Mouse (Mus musculus): ENCODE measurements around the gene Nxph4. TPM values are rescaled to one million over a fixed set of nuclear protein-coding genes. Genes with fewer than 3 reads are reported as not detected.

Gene Nxph4
- polyA plus RNA-seq, 1 experiment from 2014 or later = 5.4 TPM

GRCm38 (mm10) chr10:127477301-127477700, 57.1 kb downstream of the Nxph4 start:
- 89% methylated on average over 7 of the region's 7 CpGs for WGBS
- H3K9ac ChIP-seq = no peak overlapping the region

GRCm38 (mm10) chr10:127476541-127476940, 57.8 kb downstream of the Nxph4 start:
- Histone ChIP-seq H3K4me2 (no peak overlapping the region), H3K27me3 (replicated peaks) (no peaks in the 10 kb centered on the region), H3K9ac (no peak overlapping the region), H3K4me1 (peaks cover 3% of the 10 kb centered on the region; the same call in 1 of the 2 replicates), H3K36me3 (peaks cover 11% of the 10 kb centered on the region), H3K4me3 (replicated peaks) (no peak overlapping the region), H3K9me3 (no peaks in the 10 kb centered on the region), H3K27ac (no peak overlapping the region)
- ATAC-seq (ENCODE audit: insufficient read depth, low FRiP score, low read depth) = no peak
- 83% methylated on average over 3 of the region's 3 CpGs for WGBS

More at GRCm38 (mm10) chr10:127477301-127477700, 57.1 kb downstream of the Nxph4 start:
- H3K9me3 ChIP-seq = no peaks in the 10 kb centered on the region
- H3K4me3 ChIP-seq (replicated peaks) = no peak overlapping the region
- H3K4me2 ChIP-seq = no peak overlapping the region
- H3K4me1 ChIP-seq = no peaks in the 10 kb centered on the region
- H3K27ac ChIP-seq = no peak overlapping the region
- ATAC-seq (ENCODE audit: insufficient read depth, low FRiP score, low read depth) = no peak
- H3K27me3 ChIP-seq (replicated peaks) = no peaks in the 10 kb centered on the region
- H3K36me3 ChIP-seq = peaks cover 11% of the 10 kb centered on the region

Other genes starting within 250 kb of the Nxph4 start
- gene Mbd6, start 245.5 kb downstream of the Nxph4 start, polyA plus RNA-seq (2015; fragmentation: Nextera tagmentation; extraction: Ambion mirVana) = 18.6 and 19.4 TPM in 2 replicates
- gene Mars, start 222.8 kb downstream of the Nxph4 start, polyA plus RNA-seq (2015; fragmentation: Nextera tagmentation; extraction: Ambion mirVana) = 109 and 110 TPM in 2 replicates
- 5.6 and 6.3 TPM in 2 replicates for gene Arhgap9, start 212.6 kb downstream of the Nxph4 start, polyA plus RNA-seq (2015; fragmentation: Nextera tagmentation; extraction: Ambion mirVana)
- 9.1 and 10.1 TPM in 2 replicates for gene Gli1, start 192.6 kb downstream of the Nxph4 start, polyA plus RNA-seq (2015; fragmentation: Nextera tagmentation; extraction: Ambion mirVana)
- gene Inhbe, start 180.1 kb downstream of the Nxph4 start, polyA plus RNA-seq (2015; fragmentation: Nextera tagmentation; extraction: Ambion mirVana) = 0.05 TPM in 1 of 2 replicates, not detected in the other
- gene Inhbc, start 164.1 kb downstream of the Nxph4 start, polyA plus RNA-seq (2015; fragmentation: Nextera tagmentation; extraction: Ambion mirVana) = 0.27 TPM in 2 replicates
- gene R3hdm2, start 154.2 kb downstream of the Nxph4 start, polyA plus RNA-seq (2015; fragmentation: Nextera tagmentation; extraction: Ambion mirVana) = 26.5 and 34.1 TPM in 2 replicates
- gene Stac3, start 32.9 kb downstream of the Nxph4 start, polyA plus RNA-seq (2015; fragmentation: Nextera tagmentation; extraction: Ambion mirVana) = 0.92 and 1.7 TPM in 2 replicates
- gene Ndufa4l2, start 19.6 kb downstream of the Nxph4 start, polyA plus RNA-seq (2015; fragmentation: Nextera tagmentation; extraction: Ambion mirVana) = 92.8 and 117 TPM in 2 replicates
- gene Shmt2, start 12.1 kb downstream of the Nxph4 start, polyA plus RNA-seq (2015; fragmentation: Nextera tagmentation; extraction: Ambion mirVana) = 142 and 144 TPM in 2 replicates
- 77.0 and 87.0 TPM in 2 replicates for gene Lrp1, start 86.6 kb upstream of the Nxph4 start, polyA plus RNA-seq (2015; fragmentation: Nextera tagmentation; extraction: Ambion mirVana)
- 35.0 and 37.1 TPM in 2 replicates for gene Stat6, start 108.4 kb upstream of the Nxph4 start, polyA plus RNA-seq (2015; fragmentation: Nextera tagmentation; extraction: Ambion mirVana)
- gene Nemp1, start 132.3 kb upstream of the Nxph4 start, polyA plus RNA-seq (2015; fragmentation: Nextera tagmentation; extraction: Ambion mirVana) = 7.8 and 8.6 TPM in 2 replicates
- 10.8 and 13.3 TPM in 2 replicates for gene Nab2, start 134.0 kb upstream of the Nxph4 start, polyA plus RNA-seq (2015; fragmentation: Nextera tagmentation; extraction: Ambion mirVana)
- gene Myo1a, start 170.6 kb upstream of the Nxph4 start, polyA plus RNA-seq (2015; fragmentation: Nextera tagmentation; extraction: Ambion mirVana) = 15.3 and 17.1 TPM in 2 replicates
- gene Tac2, start 189.9 kb upstream of the Nxph4 start, polyA plus RNA-seq (2015; fragmentation: Nextera tagmentation; extraction: Ambion mirVana) = 2.7 and 4.4 TPM in 2 replicates
- gene Zbtb39, start 205.0 kb upstream of the Nxph4 start, polyA plus RNA-seq (2015; fragmentation: Nextera tagmentation; extraction: Ambion mirVana) = 2.5 and 3.0 TPM in 2 replicates
- 2.4 and 2.9 TPM in 2 replicates for gene Gpr182, start 217.2 kb upstream of the Nxph4 start, polyA plus RNA-seq (2015; fragmentation: Nextera tagmentation; extraction: Ambion mirVana)
- 0.03 TPM in 1 of 2 replicates, not detected in the other for gene Rdh1, start 225.2 kb upstream of the Nxph4 start, polyA plus RNA-seq (2015; fragmentation: Nextera tagmentation; extraction: Ambion mirVana)
- gene Rdh16f1, start 225.2 kb upstream of the Nxph4 start, polyA plus RNA-seq (2015; fragmentation: Nextera tagmentation; extraction: Ambion mirVana) = not detected in 2 replicates
- gene Rdh9, start 241.8 kb upstream of the Nxph4 start, polyA plus RNA-seq (2015; fragmentation: Nextera tagmentation; extraction: Ambion mirVana) = 0.10 and 0.18 TPM in 2 replicates

Data from stomach, embryonic 15.5 days (tissue).